Mouse (Mus musculus) limb, embryonic 15.5 days (tissue): ENCODE results near the gene Lacc1. TPM values are rescaled to one million over a fixed set of nuclear protein-coding genes. Genes with fewer than 3 reads are reported as not detected.

Experiments
- polyA plus RNA-seq: library from polyadenylated mRNA; unstranded; fragments of >200 nt; fragmentation: Nextera tagmentation; extraction: Ambion mirVana; gene quantifications from 2 replicates; pipeline ENCODE4 v1.2.1, GENCODE M21; 2015

The Lacc1 gene
- polyA plus RNA-seq, 1 experiment from 2014 or later: 12.4 TPM

Other genes starting within 250 kb of the Lacc1 start
- 5.1 and 5.4 TPM in 2 replicates for gene Ccdc122, start 132 bp downstream of the Lacc1 start, polyA plus RNA-seq
- 17.8 and 19.4 TPM in 2 replicates for gene Enox1, start 119.9 kb upstream of the Lacc1 start, polyA plus RNA-seq